Mouse (Mus musculus) heart, postnatal 4 days (tissue): ENCODE data around the gene Scamp3. TPM values are rescaled to one million over a fixed set of nuclear protein-coding genes. Genes with fewer than 3 reads are reported as not detected.
"Not testable (repeated sequence)": the region's sequence is repeated elsewhere in the genome, so short reads cannot be mapped to it uniquely, and the experiment has no call there.

Experiments
- DNase-seq: peaks from one replicate; pipeline ENCODE4 v3.0.0; 2021
- total RNA-seq, 2 experiments: library from RNA; stranded (reverse); gene quantifications; 2 replicates each; pipeline ENCODE4 v1.2.3; 2021

The Scamp3 gene
- total RNA-seq: 10 to 100 TPM; 46.7 to 47.3 TPM

- peak; percentile 86 for DNase-seq
These were observed at the start of gene Scamp3 for GRCm38 (mm10) chr3:89177242-89178106. TSS of gene Scamp3 (plus strand) at chr3:89177473.

- DNase-seq: no peak
These were observed 47.4 kb upstream of the Scamp3 start for GRCm38 (mm10) chr3:89129908-89130307.

GRCm38 (mm10) chr3:89131816-89132215 is 45.5 kb upstream of the Scamp3 start:
- no peak for DNase-seq

GRCm38 (mm10) chr3:89132285-89133062 is 44.8 kb upstream of the Scamp3 start:
- peak; percentile 48 for DNase-seq

GRCm38 (mm10) chr3:89133063-89133450 is 44.2 kb upstream of the Scamp3 start:
- DNase-seq: no peak

GRCm38 (mm10) chr3:89133752-89134151 is 43.5 kb upstream of the Scamp3 start:
- no peak for DNase-seq

GRCm38 (mm10) chr3:89135958-89136357 is 41.3 kb upstream of the Scamp3 start, which contains the start of gene Pklr:
TSS of gene Pklr (plus strand) at chr3:89136142.
- no peak for DNase-seq

- DNase-seq: no peak
These were observed 40.9 kb upstream of the Scamp3 start for GRCm38 (mm10) chr3:89136365-89136764.

GRCm38 (mm10) chr3:89144821-89145220 is 32.5 kb upstream of the Scamp3 start:
- no peak for DNase-seq

- no peak for DNase-seq
These were observed 31.7 kb upstream of the Scamp3 start for GRCm38 (mm10) chr3:89145566-89145965.

- no peak for DNase-seq
These were observed 29.9 kb upstream of the Scamp3 start for GRCm38 (mm10) chr3:89147101-89147978.

GRCm38 (mm10) chr3:89147979-89148311 is 29.3 kb upstream of the Scamp3 start:
- DNase-seq: no peak

GRCm38 (mm10) chr3:89148567-89148966 is 28.7 kb upstream of the Scamp3 start:
- no peak for DNase-seq

GRCm38 (mm10) chr3:89152084-89152835 is 25.0 kb upstream of the Scamp3 start:
- DNase-seq: no peak

- DNase-seq: no peak
These were observed 20.3 kb upstream of the Scamp3 start for GRCm38 (mm10) chr3:89156951-89157350.

GRCm38 (mm10) chr3:89158651-89159050 is 18.6 kb upstream of the Scamp3 start:
- no peak for DNase-seq

- peak; percentile 84 for DNase-seq
These were observed 18.1 kb upstream of the Scamp3 start for GRCm38 (mm10) chr3:89159211-89159610.

GRCm38 (mm10) chr3:89159616-89160344 is 17.5 kb upstream of the Scamp3 start, which contains the start of gene Hcn3:
TSS of gene Hcn3 (minus strand) at chr3:89160196.
- peak; percentile 79 for DNase-seq

GRCm38 (mm10) chr3:89161207-89161606 is 16.1 kb upstream of the Scamp3 start:
- DNase-seq: not testable (repeated sequence)

GRCm38 (mm10) chr3:89161786-89162185 is 15.5 kb upstream of the Scamp3 start:
- no peak for DNase-seq

GRCm38 (mm10) chr3:89163123-89163522 is 14.2 kb upstream of the Scamp3 start:
- DNase-seq: no peak
